Mouse (Mus musculus) granulocyte monocyte progenitor cell, adult 5-6 weeks (primary cell): ENCODE measurements around the gene Nptxr. TPM values are rescaled to one million over a fixed set of nuclear protein-coding genes. Genes with fewer than 3 reads are reported as not detected.
"Not testable (repeated sequence)": the region's sequence is repeated elsewhere in the genome, so short reads cannot be mapped to it uniquely, and the experiment has no call there.

Experiments
- ATAC-seq: replicated peaks from 2 replicates; pipeline ENCODE4 v1.8.0; 2016; ENCODE audit warnings: mild to moderate bottlenecking, moderate TSS enrichment, inconsistent platforms; ENCODE audit not compliant: poor library complexity, severe bottlenecking
- total RNA-seq, 2 experiments: library from RNA; stranded (forward) in 1 of 2; stranded (reverse) in 1 of 2; fragments of 200-712, 200-1000 nt in 1 of 2; fragments of >200 nt in 1 of 2; fragmentation: Nextera tagmentation in 1 of 2; gene quantifications; 2 replicates each; pipeline ENCODE4 v1.2.3; 2014 to 2017

The Nptxr gene
- total RNA-seq, 2 experiments from 2014 or later, result 0.31 to 0.52 TPM

- ATAC-seq, result no peak
Observed at GRCm38 (mm10) chr15:79823588-79824280, 19.2 kb upstream of the Nptxr start.

- no peak for ATAC-seq
Observed at GRCm38 (mm10) chr15:79822265-79823199, 18.0 kb upstream of the Nptxr start.

- no peak for ATAC-seq
Observed at GRCm38 (mm10) chr15:79818325-79818724, 13.8 kb upstream of the Nptxr start.

GRCm38 (mm10) chr15:79813666-79814258, 9.2 kb upstream of the Nptxr start:
- no peak for ATAC-seq

DNA sequence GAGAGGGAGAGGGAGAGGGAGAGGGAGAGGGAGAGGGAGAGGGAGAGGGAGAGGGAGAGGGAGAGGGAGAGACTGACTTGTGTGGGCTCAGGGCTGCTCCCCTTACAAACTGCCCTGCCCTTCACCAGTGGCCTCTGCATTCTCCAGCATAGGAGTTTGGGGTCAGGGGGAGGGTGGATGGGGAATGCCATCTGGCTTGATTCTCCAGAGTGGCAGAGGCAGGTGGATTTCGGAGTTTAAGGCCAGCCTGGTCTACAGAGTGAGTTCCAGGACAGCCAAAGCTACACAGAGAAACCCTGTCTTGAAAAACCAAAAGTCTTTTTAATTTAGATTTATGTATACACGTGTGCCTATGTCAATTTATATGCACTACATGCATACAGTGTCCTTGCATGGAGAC, 8.3 kb upstream of the Nptxr start:
- ATAC-seq, result not testable (repeated sequence)

- ATAC-seq, result no peak
Observed at GRCm38 (mm10) chr15:79810997-79811396, 6.4 kb upstream of the Nptxr start.

- ATAC-seq, result no peak
Observed at GRCm38 (mm10) chr15:79810061-79810460, 5.5 kb upstream of the Nptxr start.

DNA sequence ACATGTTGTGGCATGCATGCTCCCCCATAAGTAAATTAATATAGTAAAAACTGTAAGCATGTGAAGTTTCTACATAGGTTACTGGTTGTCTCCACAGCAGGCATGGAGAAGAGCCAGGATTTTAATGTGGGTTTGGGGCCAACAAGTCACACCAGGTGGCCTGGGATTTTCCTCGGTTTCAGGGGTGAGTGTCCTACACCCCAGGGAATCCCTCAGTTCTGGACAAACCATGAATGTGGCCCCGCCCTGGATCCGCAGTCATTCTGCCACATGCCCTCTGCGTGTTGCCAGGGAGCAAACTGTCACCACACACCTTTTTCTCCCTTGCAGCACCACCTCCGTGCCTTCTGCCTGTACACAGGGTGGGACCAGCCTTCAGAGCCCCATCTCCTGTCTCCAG, 4.1 kb upstream of the Nptxr start:
- no peak for ATAC-seq

DNA sequence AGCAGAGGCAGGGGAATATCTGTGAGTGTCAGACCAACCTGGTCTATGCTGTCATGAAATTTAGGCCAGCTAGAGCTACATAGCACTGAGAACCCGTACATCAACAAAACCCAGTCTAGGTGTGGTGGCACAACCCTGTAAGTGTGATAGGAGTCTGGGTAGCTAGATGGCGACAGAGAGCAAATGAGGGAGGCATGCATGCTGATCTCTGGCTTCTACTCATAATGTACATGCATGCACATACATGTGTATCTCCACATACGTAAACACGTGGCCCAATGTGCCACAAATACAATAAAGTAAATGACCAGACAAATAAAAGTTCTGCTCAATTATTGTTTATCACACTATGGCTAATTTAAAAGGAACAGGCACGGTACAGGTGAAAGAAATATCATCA, 3.5 kb upstream of the Nptxr start:
- ATAC-seq, result peak; percentile 51; the same call in 1 of the 2 replicates

DNA sequence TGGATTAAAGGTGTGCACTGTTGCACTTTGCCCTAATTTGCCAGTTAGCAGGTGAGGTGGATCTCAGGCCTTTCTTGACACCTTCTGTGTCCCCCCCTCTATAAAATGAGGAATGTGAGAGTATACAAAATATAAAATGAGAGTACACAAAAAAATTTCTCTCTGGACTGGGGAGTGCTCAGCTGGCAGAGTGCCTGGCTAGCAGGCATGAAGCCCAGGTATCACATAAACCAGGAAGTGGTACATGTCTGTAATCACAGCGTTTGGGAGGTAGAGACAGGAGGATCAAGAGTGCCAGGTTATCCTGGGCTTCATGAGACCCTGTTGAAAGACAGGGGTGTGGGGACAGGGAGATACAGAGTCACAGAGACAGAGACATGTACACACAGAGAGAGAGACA, 2.5 kb upstream of the Nptxr start:
- no peak for ATAC-seq

DNA sequence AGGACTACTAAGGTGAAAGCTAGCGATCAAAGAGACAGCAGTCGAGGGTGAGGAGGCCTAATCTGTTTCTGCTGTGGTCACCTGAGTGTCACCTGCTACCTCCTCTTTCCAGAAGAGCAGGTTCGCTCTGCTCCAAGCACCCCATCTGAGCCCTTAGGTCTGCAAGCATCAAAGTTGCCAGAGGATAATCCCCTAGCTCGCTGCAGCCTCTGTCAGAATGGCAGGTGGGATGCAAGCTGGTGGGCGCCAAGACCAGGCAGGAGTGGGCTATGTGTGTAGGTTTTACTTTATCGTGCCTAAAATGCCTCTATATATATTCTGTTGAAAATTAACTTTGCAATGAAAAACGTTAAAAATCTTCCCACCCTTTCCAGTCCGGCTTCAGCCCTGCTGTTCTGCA, 680 bp upstream of the Nptxr start:
- no peak for ATAC-seq

- 0 out of 2 replicates have a peak, but pooled peaks have one; percentile 8 for ATAC-seq
Observed at GRCm38 (mm10) chr15:79803533-79804351, 824 bp downstream of the Nptxr start.

GRCm38 (mm10) chr15:79802304-79802703, 2.3 kb downstream of the Nptxr start:
- no peak for ATAC-seq

GRCm38 (mm10) chr15:79801646-79802045, 2.9 kb downstream of the Nptxr start:
- ATAC-seq, result no peak

GRCm38 (mm10) chr15:79800701-79801100, 3.9 kb downstream of the Nptxr start:
- ATAC-seq, result no peak

DNA sequence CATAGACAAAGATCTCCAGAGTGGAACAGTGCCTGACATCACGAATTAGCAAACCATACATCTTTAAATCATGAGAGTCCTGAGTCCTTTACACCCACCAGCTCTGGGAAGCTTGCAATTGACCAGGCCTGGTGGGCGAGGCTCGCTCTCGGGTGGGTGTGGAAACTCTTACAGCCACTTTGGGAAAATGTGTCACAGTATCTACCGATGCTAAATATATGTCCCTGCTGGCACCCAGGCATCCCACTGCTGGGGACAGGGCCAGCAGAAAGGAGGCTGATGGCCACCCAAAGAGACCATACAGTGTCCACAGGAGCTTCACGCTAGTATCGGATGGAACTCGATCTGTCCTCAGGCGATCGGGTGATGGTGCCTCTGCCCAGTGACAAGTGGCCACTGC, 6.0 kb downstream of the Nptxr start:
- no peak for ATAC-seq

DNA sequence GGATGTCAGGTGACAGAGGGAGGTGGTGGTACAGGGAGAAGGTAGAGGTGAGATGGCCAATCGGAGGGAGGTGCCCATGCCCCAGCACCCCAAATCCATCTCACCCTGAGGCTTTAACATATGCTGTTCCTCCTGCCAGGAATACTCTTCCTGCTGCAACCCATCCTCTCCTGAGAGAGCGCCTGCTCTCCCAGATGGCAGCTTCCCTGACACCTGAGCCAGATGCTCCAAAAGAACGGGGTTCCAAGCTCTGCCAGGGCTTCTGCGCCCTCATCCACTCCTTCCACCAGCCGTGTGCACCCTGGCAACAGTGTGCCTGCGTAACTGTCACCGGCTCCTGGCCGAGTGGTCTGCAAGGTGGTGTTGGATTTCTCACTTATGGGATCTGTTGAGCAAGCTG, 6.9 kb downstream of the Nptxr start:
- no peak for ATAC-seq

- ATAC-seq, result no peak
Observed at GRCm38 (mm10) chr15:79797096-79797495, 7.5 kb downstream of the Nptxr start.

GRCm38 (mm10) chr15:79796256-79796655, 8.3 kb downstream of the Nptxr start:
- no peak for ATAC-seq

DNA sequence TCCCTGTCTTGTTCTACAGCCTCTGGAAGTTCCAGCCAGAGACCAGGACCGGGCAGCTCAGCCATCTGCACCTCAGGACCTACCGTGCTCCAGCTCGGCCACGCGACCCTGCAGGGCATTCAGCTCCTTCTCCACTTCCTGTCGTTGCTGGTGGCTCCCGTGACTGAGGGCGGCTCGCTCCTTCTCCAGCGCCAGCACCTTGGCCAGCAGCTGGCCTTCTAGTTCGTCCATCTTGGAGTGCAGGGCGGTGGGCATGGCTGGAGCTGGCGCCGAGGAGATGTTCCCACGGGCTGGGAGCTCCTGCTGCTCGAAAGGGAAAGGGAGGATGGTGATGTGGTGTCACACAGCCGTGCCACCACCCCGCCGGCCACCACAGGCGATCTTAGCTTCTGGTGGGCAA, 10.4 kb downstream of the Nptxr start:
- ATAC-seq, result peak; percentile 33; the same call in 1 of the 2 replicates
